Mouse (Mus musculus) hindbrain, embryonic 16.5 days (tissue): ENCODE measurements around the gene Tanc1. TPM values are rescaled to one million over a fixed set of nuclear protein-coding genes. Genes with fewer than 3 reads are reported as not detected.
A peak's percentile ranks its signal among the peaks of the same experiment; 100 is the strongest.

Experiments
- ATAC-seq: fragments of 200-750 bp; cut with Nextera tagmentation; 2 replicates; pipeline ENCODE4 v1.8.0; 2017; ENCODE audit warnings: moderate TSS enrichment, moderate library complexity
- H3K27ac ChIP-seq: fragments of 300-500 bp; sonication (generic); 2 replicates; pipeline ENCODE4 v1.5.1; 2014; ENCODE audit warnings: low read depth, mild to moderate bottlenecking, control low read depth, low read length, moderate library complexity
- H3K27me3 ChIP-seq: fragments of 300-500 bp; sonication (generic); replicated peaks from 2 replicates; pipeline ENCODE4 v1.6.1; 2014; ENCODE audit warnings: low read length; ENCODE audit not compliant: control insufficient read depth, insufficient read depth
- H3K36me3 ChIP-seq: fragments of 300-500 bp; sonication (generic); 2 replicates; pipeline ENCODE4 v1.6.1; 2014; ENCODE audit warnings: mild to moderate bottlenecking, low read length, moderate library complexity, mixed read lengths; ENCODE audit not compliant: control insufficient read depth, insufficient read depth
- H3K4me1 ChIP-seq: fragments of 300-500 bp; sonication (generic); 2 replicates; pipeline ENCODE4 v1.6.1; 2014; ENCODE audit warnings: low read depth, low read length; ENCODE audit not compliant: control insufficient read depth, insufficient read depth
- H3K4me2 ChIP-seq: fragments of 300-500 bp; sonication (generic); 2 replicates; pipeline ENCODE4 v1.6.1; 2014; ENCODE audit warnings: mild to moderate bottlenecking, low read length, control low read depth, moderate library complexity
- H3K4me3 ChIP-seq: fragments of 300-500 bp; sonication (generic); 2 replicates; pipeline ENCODE4 v1.5.1; 2014; ENCODE audit warnings: mild to moderate bottlenecking, low read length, control low read depth, moderate library complexity
- H3K9ac ChIP-seq: fragments of 300-500 bp; sonication (generic); 2 replicates; pipeline ENCODE4 v1.6.1; 2014; ENCODE audit warnings: low read depth, mild to moderate bottlenecking, control low read depth, low read length, moderate library complexity
- H3K9me3 ChIP-seq: fragments of 300-500 bp; sonication (generic); 2 replicates; pipeline ENCODE4 v1.6.1; 2014; ENCODE audit warnings: mild to moderate bottlenecking, low read length, moderate library complexity; ENCODE audit not compliant: control insufficient read depth
- WGBS: fragments of 180-500 bp; shearing (Covaris S2); extraction: QIAGEN DNeasy Blood & Tissue Kit; methylation state at CpG from one replicate; pipeline ENCODE4 v1.1.7; 2014; 5-methylcytosine and 5-hydroxymethylcytosine counted together
- polyA plus RNA-seq: library from polyadenylated mRNA; unstranded; fragments of >200 nt; fragmentation: Nextera tagmentation; extraction: Ambion mirVana; gene quantifications from 2 replicates; pipeline ENCODE4 v1.2.1, GENCODE M21; 2015

The Tanc1 gene
- polyA plus RNA-seq, 1 experiment from 2014 or later = 7.4 TPM

- Histone ChIP-seq H3K4me2 (no peak overlapping the region), H3K9ac (no peak overlapping the region), H3K4me1 (no peaks in the 10 kb centered on the region; the same call in none of the 2 replicates), H3K27me3 (no peaks in the 10 kb centered on the region), H3K4me3 (no peak overlapping the region), H3K27ac (no peak overlapping the region), H3K9me3 (no peaks in the 10 kb centered on the region), H3K36me3 (no peaks in the 10 kb centered on the region)
- 25% methylated on average over 6 of the region's 6 CpGs for WGBS
- ATAC-seq = no peak
These were observed 194.2 kb downstream of the Tanc1 start for GRCm38 (mm10) chr2:59806038-59806437.

- no peaks in the 10 kb centered on the region for H3K9me3 ChIP-seq
- no peak overlapping the region for H3K27ac ChIP-seq
- H3K4me2 ChIP-seq = no peak overlapping the region
- no peak overlapping the region for H3K4me3 ChIP-seq
- no peak for ATAC-seq
- H3K36me3 ChIP-seq = no peaks in the 10 kb centered on the region
- H3K9ac ChIP-seq = no peak overlapping the region
- H3K27me3 ChIP-seq = no peaks in the 10 kb centered on the region
- WGBS = 91% methylated on average over 4 of the region's 4 CpGs
- no peaks in the 10 kb centered on the region; the same call in none of the 2 replicates for H3K4me1 ChIP-seq
These were observed 196.8 kb downstream of the Tanc1 start for GRCm38 (mm10) chr2:59808608-59809007.

GRCm38 (mm10) chr2:59810039-59810438 lies 198.2 kb downstream of the Tanc1 start:
- H3K27me3 ChIP-seq = no peaks in the 10 kb centered on the region
- H3K4me3 ChIP-seq = no peak overlapping the region
- H3K27ac ChIP-seq = 0 out of 2 replicates have a peak overlapping the region, but pooled peaks have one; percentile 18
- H3K4me1 ChIP-seq = no peaks in the 10 kb centered on the region; the same call in none of the 2 replicates
- H3K9ac ChIP-seq = no peak overlapping the region
- 75% methylated on average over 7 of the region's 7 CpGs for WGBS
- H3K36me3 ChIP-seq = no peaks in the 10 kb centered on the region
- H3K4me2 ChIP-seq = no peak overlapping the region
- no peaks in the 10 kb centered on the region for H3K9me3 ChIP-seq
- ATAC-seq = no peak

- no peak for ATAC-seq
- H3K4me2 ChIP-seq = no peak overlapping the region
- H3K4me1 ChIP-seq = no peaks in the 10 kb centered on the region; the same call in none of the 2 replicates
- no peak overlapping the region for H3K4me3 ChIP-seq
- H3K36me3 ChIP-seq = no peaks in the 10 kb centered on the region
- no peak overlapping the region for H3K27ac ChIP-seq
- H3K9ac ChIP-seq = no peak overlapping the region
- no peaks in the 10 kb centered on the region for H3K27me3 ChIP-seq
- no peaks in the 10 kb centered on the region for H3K9me3 ChIP-seq
- 28% methylated on average over 1 of the region's 1 CpGs for WGBS
These were observed 199.4 kb downstream of the Tanc1 start for GRCm38 (mm10) chr2:59811247-59811646.

- no peak overlapping the region for H3K4me3 ChIP-seq
- H3K27ac ChIP-seq = peak overlapping the region; percentile 17; the same call in 1 of the 2 replicates
- no peaks in the 10 kb centered on the region for H3K36me3 ChIP-seq
- no peak overlapping the region; the same call in 1 of the 2 replicates for H3K9ac ChIP-seq
- H3K4me2 ChIP-seq = no peak overlapping the region
- no peaks in the 10 kb centered on the region; the same call in none of the 2 replicates for H3K4me1 ChIP-seq
- H3K27me3 ChIP-seq = no peaks in the 10 kb centered on the region
- 90% methylated on average over 1 of the region's 1 CpGs for WGBS
- H3K9me3 ChIP-seq = no peaks in the 10 kb centered on the region
- ATAC-seq = no peak
These were observed 200.8 kb downstream of the Tanc1 start for GRCm38 (mm10) chr2:59812641-59813040.

- H3K9me3 ChIP-seq = no peaks in the 10 kb centered on the region
- H3K4me2 ChIP-seq = no peak overlapping the region
- 60% methylated on average over 13 of the region's 13 CpGs for WGBS
- H3K27ac ChIP-seq = no peak overlapping the region
- H3K9ac ChIP-seq = no peak overlapping the region
- peak; percentile 77; the same call in 1 of the 2 replicates for ATAC-seq
- H3K4me1 ChIP-seq = no peaks in the 10 kb centered on the region; the same call in none of the 2 replicates
- H3K36me3 ChIP-seq = no peaks in the 10 kb centered on the region
- no peaks in the 10 kb centered on the region for H3K27me3 ChIP-seq
- H3K4me3 ChIP-seq = no peak overlapping the region
These were observed 201.6 kb downstream of the Tanc1 start for GRCm38 (mm10) chr2:59813457-59813856.

- WGBS = 88% methylated on average over 8 of the region's 8 CpGs
- no peak for ATAC-seq
These were observed 203.2 kb downstream of the Tanc1 start for GRCm38 (mm10) chr2:59814997-59815396.

GRCm38 (mm10) chr2:59818663-59819062 lies 206.8 kb downstream of the Tanc1 start:
- Histone ChIP-seq H3K4me1 (peaks cover 6% of the 10 kb centered on the region; the same call in 1 of the 2 replicates), H3K27me3 (no peaks in the 10 kb centered on the region), H3K9ac (no peak overlapping the region), H3K4me3 (no peak overlapping the region), H3K4me2 (no peak overlapping the region), H3K9me3 (no peaks in the 10 kb centered on the region), H3K36me3 (no peaks in the 10 kb centered on the region), H3K27ac (no peak overlapping the region)
- no peak; the same call in 1 of the 2 replicates for ATAC-seq
- 97% methylated on average over 15 of the region's 15 CpGs for WGBS

More at GRCm38 (mm10) chr2:59814997-59815396, 203.2 kb downstream of the Tanc1 start:
- Histone ChIP-seq H3K4me3 (no peak overlapping the region), H3K27ac (no peak overlapping the region), H3K9me3 (no peaks in the 10 kb centered on the region), H3K4me1 (peaks cover 4% of the 10 kb centered on the region), H3K4me2 (no peak overlapping the region), H3K36me3 (no peaks in the 10 kb centered on the region), H3K9ac (no peak overlapping the region), H3K27me3 (no peaks in the 10 kb centered on the region)

- Histone ChIP-seq H3K9ac (peak overlapping the region; percentile 7; the same call in 1 of the 2 replicates), H3K9me3 (no peaks in the 10 kb centered on the region), H3K4me2 (no peak overlapping the region), H3K27me3 (no peaks in the 10 kb centered on the region), H3K36me3 (no peaks in the 10 kb centered on the region), H3K4me3 (no peak overlapping the region), H3K4me1 (peaks cover 6% of the 10 kb centered on the region; the same call in 1 of the 2 replicates), H3K27ac (peak overlapping the region; percentile 32)
- 66% methylated on average over 6 of the region's 6 CpGs for WGBS
- no peak for ATAC-seq
These were observed 207.6 kb downstream of the Tanc1 start for GRCm38 (mm10) chr2:59819415-59819814.
